17 mouse cellular contexts compared by ENCODE assay signal in genomic region chrX:23882253-23882652, GRCm38 (mm10). TPM values are rescaled to one million over a fixed set of nuclear protein-coding genes. Genes with fewer than 3 reads are reported as not detected.
DNase-seq lines count a peak whose midpoint lies in the region; TF ChIP-seq lines count a peak whose summit lies in the region.
"Not testable (repeated sequence)": the region's sequence is repeated elsewhere in the genome, so short reads cannot be mapped to it uniquely, and the experiment has no call there.
"Had no signal": no experiment of that assay in that cellular context is flagged by ENCODE, and none has a peak within 500 bp of the region (broad histone marks: within the 10 kb centered on the region; RNA-seq: fewer than 3 reads in every experiment).

TSS of gene Gm4907 (plus strand) at chrX:23882553.

- H3K79me2 ChIP-seq in CH12.LX (replicated peaks; ENCODE audit: control insufficient read depth, extremely low read depth, insufficient read depth, poor library complexity, severe bottlenecking) = not testable (repeated sequence)

- H3K36me3 ChIP-seq in CH12.LX (replicated peaks in 1 of 2; ENCODE audit: control insufficient read depth in 1 of 2, insufficient read depth in 1 of 2, low read length in 1 of 2) = peaks cover 0 to 20% of the 10 kb centered on the region in 2 experiments
- not testable (repeated sequence) for H3K36me3 ChIP-seq in testis, adult 2 months (ENCODE audit: control insufficient read depth, insufficient read depth, low read length)

- TF ChIP-seq EP300 in CH12.LX (IDR thresholded peaks at IDR 0.05; ENCODE audit: low read length) = not testable (repeated sequence)

- H3K9me3 ChIP-seq in CH12.LX (replicated peaks; ENCODE audit: low read length) = not testable (repeated sequence)

- not testable (repeated sequence) for DNase-seq in CH12.LX (ENCODE audit: extremely low read depth)

- not testable (repeated sequence) for H3K9ac ChIP-seq in CH12.LX (ENCODE audit: insufficient read depth, low read depth)

- not testable (repeated sequence) for TF ChIP-seq RAD21 in CH12.LX (IDR thresholded peaks at IDR 0.05; ENCODE audit: low read depth, low read length)

- not testable (repeated sequence) for TF ChIP-seq POLR2A in CH12.LX (IDR thresholded peaks at IDR 0.05; ENCODE audit: low read depth, low read length); testis, adult 2 months (IDR thresholded peaks at IDR 0.05; ENCODE audit: control insufficient read depth, low read depth, low read length)

- not testable (repeated sequence) for H3K4me1 ChIP-seq in CH12.LX (ENCODE audit: control insufficient read depth in 1 of 2, insufficient read depth in 2 of 2); testis, adult 2 months (ENCODE audit: control insufficient read depth, insufficient read depth, low read length)

- H3K27me3 ChIP-seq in CH12.LX (replicated peaks); testis, adult 2 months (ENCODE audit: control insufficient read depth, insufficient read depth, low read length): not testable (repeated sequence)

- TF ChIP-seq CTCF in CH12.LX (conservative IDR thresholded peaks at IDR 0.05 in 1 of 2, IDR thresholded peaks at IDR 0.05 in 1 of 2; ENCODE audit: low read depth in 2 of 2, low read length in 2 of 2); testis, adult 2 months (IDR thresholded peaks at IDR 0.05; ENCODE audit: control insufficient read depth, insufficient read depth, insufficient replicate concordance, low read depth, low read length): not testable (repeated sequence)

- dilution Hi-C loops in CH12.LX (cut with MboI; ENCODE audit: extremely low pct_ligation_motif_present, extremely low pct_unique_long_range_greater_than_20kb, low sequenced_read_pairs) = not testable (repeated sequence)

- not testable (repeated sequence) for H3K27ac ChIP-seq in CH12.LX (ENCODE audit: insufficient read depth, low read depth); testis, adult 2 months (ENCODE audit: control insufficient read depth, insufficient read depth, low read depth, low read length)

- in situ Hi-C loops in CH12.LX (cut with MboI; ENCODE audit: low pct_ligation_motif_present, low pct_unique_long_range_greater_than_20kb, low sequenced_read_pairs) = not testable (repeated sequence)

- H3K4me2 ChIP-seq in CH12.LX (ENCODE audit: insufficient read depth, low read depth, poor library complexity, severe bottlenecking) = not testable (repeated sequence)

- not testable (repeated sequence) for H3K4me3 ChIP-seq in CH12.LX (replicated peaks in 1 of 3; ENCODE audit: low read depth in 2 of 3, low read length in 2 of 3, poor library complexity in 1 of 3); testis, adult 2 months (ENCODE audit: control insufficient read depth, low read depth, low read length)

RNA-seq across cellular contexts. Expression of gene Gm4907, which starts in this region (rescaled TPM):
- total RNA-seq in CH12.LX (2012; rRNA removed) = 6.9 and 9.6 TPM in 2 replicates
- 19.3 and 20.7 TPM in 2 replicates for total RNA-seq in CH12.LX (2014; rRNA removed)
- polyA plus RNA-seq in CH12.LX (2012; ENCODE audit: insufficient read length, low read depth) = 13.7 and 18.5 TPM in 2 replicates
- polyA plus RNA-seq in testis, adult 2 months (2012; rRNA removed) = 10.8 and 11.4 TPM in 2 replicates
- total RNA-seq: adrenal gland, adult 18-20 months; adrenal gland, adult 2 months; adrenal gland, adult 8-10 months; adrenal gland, postnatal 10 days; adrenal gland, postnatal 14 days; adrenal gland, postnatal 25 days; adrenal gland, postnatal 36 days; adrenal gland, postnatal 4 days; ES-E14; G1E; MEL had no signal
- polyA plus RNA-seq: activated CD4-positive, CD25-positive, alpha-beta regulatory T cell, adult 4 months; adrenal gland, adult 2 months; brain, embryonic 14.5 days; CD4-positive, CD25-positive, alpha-beta regulatory T cell, adult 4 months; cerebellum, adult 2 months; G1E had no signal
